Mouse (Mus musculus) liver, embryonic 14.5 days (tissue): ENCODE measurements around the gene Dag1.

Source experiments
- CTCF ChIP-seq: IDR thresholded peaks from 2 replicates; pipeline ENCODE4 v1.5.1; 2016; ENCODE audit warnings: antibody characterized with exemption, low read depth, control low read depth
- EP300 ChIP-seq: IDR thresholded peaks from 2 replicates; pipeline ENCODE4 v1.6.1; 2016; ENCODE audit warnings: antibody characterized with exemption, low read depth

- TF ChIP-seq CTCF (peak; percentile 47), EP300 (no peak)
Observed at GRCm38 (mm10) chr9:108244984-108245383, 18.8 kb downstream of the Dag1 start.
